Mouse (Mus musculus) left cerebral cortex, postnatal 10 days (tissue): ENCODE measurements at regions not wholly inside any gene's neighbourhood (a gene's known extent, or its start where the extent isn't known, plus 50 kb on each side); places are given as distances from the start of the nearest gene placed in this dataset.
A peak's percentile ranks its signal among the peaks of the same experiment; 100 is the strongest.

Experiments
- DNase-seq, 2 experiments: peaks; one replicate each; pipeline ENCODE4 v3.0.0; 2021 to 2022; ENCODE audit warnings: low spot score in 2 of 2, mixed read lengths in 1 of 2; ENCODE audit errors: extremely low spot score in 1 of 2
- intact Hi-C: fragments of 180-260 bp; cut with DNase I; formaldehyde crosslinking; loops from one replicate; pipeline ENCODE4 v1.15.1; 2025

DNA sequence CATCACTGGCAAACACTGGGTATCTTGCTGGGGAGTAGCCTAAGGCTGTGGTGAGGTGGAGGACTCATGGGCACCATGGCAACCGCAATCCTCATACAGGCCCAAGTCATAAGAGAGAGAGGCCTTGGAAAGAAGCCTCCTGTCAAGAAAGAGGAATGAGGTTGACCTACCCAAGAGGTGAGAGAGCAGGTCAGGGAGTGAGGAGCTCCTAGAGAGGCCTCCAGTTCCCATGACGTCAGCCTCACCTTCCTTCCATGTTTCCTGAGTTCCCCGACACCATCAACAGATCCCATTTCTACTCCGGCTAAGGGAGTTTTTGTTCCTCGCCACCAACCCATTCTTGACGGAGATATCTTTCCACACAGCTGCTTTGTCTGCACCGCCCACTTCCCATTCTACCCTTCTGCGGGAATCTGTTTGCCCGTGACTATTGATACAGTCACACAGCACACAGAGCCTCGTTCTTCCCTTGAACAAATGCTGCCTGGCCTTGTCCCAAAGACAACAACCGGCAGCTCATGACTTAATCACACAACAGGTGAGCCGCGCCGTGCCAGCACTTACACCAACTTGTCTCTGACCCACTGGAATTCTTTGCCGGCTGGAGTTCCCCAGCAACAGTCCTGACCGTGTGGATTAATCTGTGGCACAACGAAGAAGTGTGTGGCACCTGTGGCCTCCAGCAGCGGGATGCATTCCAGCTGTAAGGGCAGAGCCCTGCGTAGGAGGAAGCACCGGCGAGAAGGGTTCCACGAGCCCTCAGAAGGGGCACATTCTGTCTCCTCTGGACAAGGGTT lies 111.8 kb upstream of the Rreb1 start:
- DNase-seq = peak in 1 of 2 experiments; percentile 31
- intact Hi-C loops = loop anchor here (10.0 kb wide), 1 partner anchor 158 kb away; no protein-coding TSS in a partner anchor

GRCm38 (mm10) chr13:37667386-37667785 lies 110.8 kb upstream of the Rreb1 start:
- intact Hi-C loops = loop anchor here (10.0 kb wide), 1 partner anchor 157 kb away; no protein-coding TSS in a partner anchor

GRCm38 (mm10) chr13:37667871-37668270 lies 110.3 kb upstream of the Rreb1 start:
- intact Hi-C loops = loop anchor here (10.0 kb wide), 1 partner anchor 157 kb away; no protein-coding TSS in a partner anchor
- no peak for DNase-seq

More at GRCm38 (mm10) chr13:37667386-37667785, 110.8 kb upstream of the Rreb1 start:
- no peak for DNase-seq

DNA sequence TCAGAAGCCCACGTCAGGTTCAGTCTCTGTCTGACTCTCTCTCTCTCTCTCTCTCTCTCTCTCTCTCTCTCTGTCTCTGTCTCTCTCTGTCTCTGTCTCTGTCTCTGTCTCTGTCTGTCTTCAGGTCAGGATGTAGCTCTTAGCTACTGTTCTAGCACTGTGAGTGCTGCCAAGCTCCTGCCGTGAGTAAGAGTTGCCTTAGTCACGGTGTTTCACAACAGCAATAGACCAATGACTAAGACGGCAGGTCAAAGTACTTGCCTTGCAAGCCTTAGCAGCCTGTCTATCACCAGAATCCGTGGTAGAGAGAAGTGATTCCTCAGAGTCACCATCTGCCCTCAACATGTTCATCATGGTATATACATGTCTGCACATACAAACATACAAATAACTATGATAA lies 107.1 kb upstream of the Rreb1 start:
- DNase-seq = no peak
- intact Hi-C loops = no loop called here

GRCm38 (mm10) chr13:37674676-37675350 lies 103.4 kb upstream of the Rreb1 start:
- intact Hi-C loops = no loop called here
- DNase-seq = no peak

DNA sequence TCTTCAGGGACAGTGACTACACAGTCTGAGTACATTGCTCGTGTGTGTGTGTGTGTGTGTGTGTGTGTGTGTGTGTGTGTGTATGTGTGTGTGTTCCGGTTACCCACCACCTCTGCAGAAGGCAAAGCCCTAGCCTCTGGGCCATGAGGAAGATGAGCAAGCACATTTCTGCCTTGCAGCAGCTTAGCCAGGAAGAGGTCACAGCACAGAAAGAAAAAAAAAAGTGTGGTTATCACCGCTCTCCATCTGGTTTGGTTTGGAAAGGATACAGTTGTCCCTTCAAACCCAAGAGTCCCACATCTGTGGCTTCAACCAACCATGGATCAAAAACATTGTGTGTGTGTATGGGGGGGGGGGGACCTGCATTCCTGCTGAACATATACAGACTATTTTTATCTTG lies 102.5 kb upstream of the Rreb1 start:
- DNase-seq = no peak
- intact Hi-C loops = no loop called here

DNA sequence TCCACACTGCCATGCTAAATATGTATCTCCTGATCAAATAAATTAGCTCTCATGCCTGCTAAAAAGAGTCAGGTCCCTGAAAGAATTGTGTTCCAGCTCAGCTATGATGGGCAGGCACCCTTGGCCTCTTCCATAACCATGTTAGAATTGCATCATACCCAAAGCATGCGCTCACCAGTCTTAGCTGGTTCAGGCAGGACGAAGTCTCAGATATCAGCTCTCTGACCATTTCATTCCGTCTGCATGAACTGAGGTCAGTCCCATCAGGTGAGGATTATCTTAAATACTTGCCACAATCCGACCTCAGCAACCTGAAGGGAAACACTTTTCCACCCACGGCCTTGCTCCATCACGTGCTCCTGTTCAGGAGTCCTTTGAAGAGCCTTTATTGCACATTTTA lies 101.3 kb upstream of the Rreb1 start:
- no peak for DNase-seq
- intact Hi-C loops = no loop called here

DNA sequence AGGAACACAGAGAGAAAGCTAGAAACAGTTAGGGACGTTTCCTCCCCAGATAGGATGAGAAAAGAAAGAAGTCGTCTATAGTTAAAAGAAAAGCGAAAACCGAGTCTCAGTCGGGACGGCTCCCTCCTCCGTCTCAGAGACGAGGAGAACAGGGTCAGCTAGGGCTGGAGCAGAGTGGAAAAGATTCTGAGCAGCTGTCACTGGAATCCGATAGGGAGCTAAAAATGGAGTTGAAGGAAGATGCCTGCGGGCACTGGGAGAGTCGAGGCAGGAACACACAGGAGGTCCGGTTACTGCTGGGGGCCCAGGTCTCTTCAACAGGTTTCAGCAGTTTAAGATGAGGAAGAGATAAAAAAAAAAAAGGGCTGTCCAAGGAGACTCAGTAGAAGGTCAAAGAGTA lies 99.9 kb upstream of the Rreb1 start:
- no peak for DNase-seq
- intact Hi-C loops = no loop called here

- no peak for DNase-seq
- intact Hi-C loops = no loop called here
Measured at GRCm38 (mm10) chr13:37678772-37679171, 99.4 kb upstream of the Rreb1 start.

DNA sequence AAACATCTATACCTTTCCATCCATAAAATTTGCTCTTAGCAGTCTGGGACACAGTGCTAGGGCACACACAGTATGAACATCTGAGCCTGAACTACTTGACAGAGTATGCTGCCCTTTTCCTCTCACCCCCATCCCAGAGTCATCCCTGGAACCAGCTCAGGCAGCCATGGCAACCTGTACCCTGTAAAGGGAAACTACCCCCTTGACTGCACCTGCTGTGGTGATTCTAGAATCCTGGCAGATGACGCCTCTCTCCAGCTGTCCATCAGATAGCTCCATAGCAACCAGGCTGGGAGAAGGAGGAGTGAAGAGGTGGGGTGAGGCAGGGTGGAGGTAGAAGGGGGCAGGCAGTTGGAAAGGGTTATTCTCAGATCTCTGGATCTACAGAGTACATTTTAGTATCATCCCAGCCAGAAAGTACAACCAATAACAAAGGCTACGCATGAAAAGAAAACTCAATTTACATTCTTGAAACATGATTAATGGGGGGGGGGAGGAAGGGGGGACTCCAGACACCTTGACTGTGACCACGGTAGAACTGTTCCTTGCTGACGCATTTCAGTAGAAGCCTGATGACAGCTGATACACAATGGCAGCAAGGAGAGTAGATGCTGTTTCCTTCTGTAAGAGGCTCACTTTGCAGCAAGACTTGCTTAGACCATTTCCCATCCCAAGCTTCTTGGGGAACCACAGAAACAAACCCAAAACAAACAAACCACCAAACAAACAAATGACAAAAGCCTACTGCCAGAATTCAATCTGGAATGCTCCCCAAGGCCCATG lies 97.2 kb upstream of the Rreb1 start:
- peak; percentile 15 to 25 for DNase-seq
- intact Hi-C loops = no loop called here

DNA sequence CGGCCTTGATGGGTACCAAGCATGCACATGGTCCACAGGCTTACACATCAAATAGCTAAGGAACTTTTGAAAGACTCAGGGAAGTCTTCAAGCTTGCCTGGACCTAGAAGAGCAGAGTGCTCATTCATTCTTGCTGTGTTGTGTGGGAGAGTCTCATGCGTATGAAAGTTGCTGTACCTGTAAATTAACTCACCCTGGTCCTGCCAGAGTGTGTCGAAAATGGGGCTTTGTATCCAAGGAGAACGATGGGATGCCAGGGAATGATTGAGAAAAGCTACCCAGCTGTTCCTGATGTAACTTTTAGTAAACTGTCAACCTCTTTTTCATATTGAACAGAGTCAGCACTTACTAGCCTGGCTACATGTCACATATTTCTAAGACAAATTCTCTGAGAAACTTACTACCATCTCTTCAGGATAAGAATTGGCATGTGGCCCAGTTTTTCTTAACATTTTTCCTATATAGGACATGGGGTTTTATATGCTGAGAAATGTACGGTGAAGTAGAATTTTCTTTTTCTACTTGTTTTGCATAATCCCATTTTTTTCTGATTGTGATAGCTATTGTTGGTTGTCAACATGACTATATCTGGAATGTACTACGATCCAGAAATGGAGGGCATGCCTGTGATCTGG lies 95.0 kb upstream of the Rreb1 start:
- intact Hi-C loops = no loop called here
- no peak for DNase-seq

- intact Hi-C loops = no loop called here
Measured at GRCm38 (mm10) chr13:37685617-37686016, 92.6 kb upstream of the Rreb1 start.

DNA sequence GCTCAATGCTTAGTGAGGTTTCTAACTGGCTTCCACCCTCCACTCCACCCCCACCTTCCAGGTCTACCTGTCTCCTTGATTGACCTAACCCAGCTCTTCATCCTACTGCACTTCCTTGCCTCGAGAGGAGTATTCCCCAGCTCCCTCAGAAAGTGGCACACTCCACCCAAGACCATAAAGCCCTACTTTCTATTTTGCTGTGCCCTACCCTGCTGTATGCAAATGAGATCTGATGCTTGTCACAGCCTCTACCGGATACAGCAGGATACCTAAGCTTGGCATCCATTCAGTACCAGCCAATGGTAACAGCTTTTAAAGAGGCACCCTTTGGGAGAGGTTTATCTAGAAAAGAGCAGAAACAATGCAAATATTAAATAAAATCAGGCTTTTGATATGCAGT lies 92.1 kb upstream of the Rreb1 start:
- intact Hi-C loops = no loop called here

More at GRCm38 (mm10) chr13:37685617-37686016, 92.6 kb upstream of the Rreb1 start:
- no peak for DNase-seq

DNA sequence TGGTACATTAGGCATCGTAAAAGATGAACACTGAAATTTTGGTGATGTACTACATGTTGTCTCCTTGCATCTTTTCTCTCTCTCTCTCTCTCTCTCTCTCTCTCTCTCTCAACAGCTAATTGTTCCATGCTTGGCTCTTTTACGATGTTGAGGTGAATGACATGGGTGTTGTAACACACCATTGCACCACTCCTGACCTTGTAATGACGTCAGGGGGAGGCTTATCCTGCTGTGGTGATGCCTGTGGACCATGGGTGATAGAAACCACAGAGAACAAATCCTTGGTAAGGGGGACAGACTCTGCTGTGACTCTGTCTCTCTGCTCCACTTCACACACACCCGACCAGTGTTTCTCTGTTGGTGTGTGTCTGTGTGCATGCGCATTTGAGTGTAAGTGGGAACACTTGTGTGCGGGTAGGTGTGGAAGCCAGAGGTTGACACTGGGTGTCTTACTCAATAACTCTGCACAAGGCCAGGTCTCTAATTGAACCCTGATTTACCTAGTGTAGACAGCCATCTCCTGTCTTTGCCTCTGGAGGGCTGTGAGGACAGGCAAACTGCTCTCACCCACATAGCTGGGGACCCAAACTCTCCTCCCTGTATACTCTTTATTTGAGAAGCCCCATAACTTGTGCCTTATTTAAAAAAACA lies 88.9 kb upstream of the Rreb1 start:
- intact Hi-C loops = no loop called here
- no peak for DNase-seq

More for the DNA sequence above, 92.1 kb upstream of the Rreb1 start:
- no peak for DNase-seq

GRCm38 (mm10) chr13:37691855-37692445 lies 86.2 kb upstream of the Rreb1 start:
- intact Hi-C loops = no loop called here
- DNase-seq = no peak

- no peak for DNase-seq
- intact Hi-C loops = no loop called here
Measured at GRCm38 (mm10) chr13:37693617-37694016, 84.6 kb upstream of the Rreb1 start.

DNA sequence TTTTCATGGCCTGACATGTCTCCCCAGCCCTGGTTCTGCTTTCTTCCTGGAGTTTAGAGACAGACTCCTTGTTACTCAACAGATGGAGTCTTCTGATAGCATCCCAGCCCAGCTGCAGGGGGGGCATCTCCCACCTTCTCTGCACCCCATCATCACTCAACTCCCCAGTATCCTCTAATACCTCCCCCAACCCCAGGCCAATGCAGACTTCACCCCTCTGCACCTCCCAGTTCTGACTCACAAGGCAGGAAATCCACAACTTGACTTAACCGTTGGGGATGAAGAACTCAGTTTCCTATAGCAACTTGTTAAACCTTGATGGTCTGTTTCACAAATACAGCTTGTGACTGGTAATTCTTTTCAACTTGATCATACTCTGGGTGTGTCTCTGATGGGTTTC lies 73.7 kb upstream of the Rreb1 start:
- intact Hi-C loops = no loop called here
- no peak for DNase-seq

GRCm38 (mm10) chr13:37705482-37705881 lies 72.7 kb upstream of the Rreb1 start:
- intact Hi-C loops = no loop called here
- DNase-seq = no peak
